Mouse (Mus musculus): ENCODE data around the gene Satb1. TPM values are rescaled to one million over a fixed set of nuclear protein-coding genes. Genes with fewer than 3 reads are reported as not detected.

Gene Satb1
- polyA plus RNA-seq, 1 experiment from 2014 or later = 32.0 TPM

- no peak for ATAC-seq (ENCODE audit: low FRiP score)
- 79% methylated on average over 9 of the region's 9 CpGs for WGBS
Observed at GRCm38 (mm10) chr17:51747204-51747603, 85.9 kb downstream of the Satb1 start.

GRCm38 (mm10) chr17:51742502-51742901 lies 90.6 kb downstream of the Satb1 start:
- Histone ChIP-seq H3K9me3 (ENCODE audit: control insufficient read depth, low read length) (no peaks in the 10 kb centered on the region), H3K4me1 (replicated peaks; ENCODE audit: control insufficient read depth, insufficient read depth, low read length) (no peaks in the 10 kb centered on the region), H3K9ac (ENCODE audit: low read depth, low read length) (no peak overlapping the region), H3K4me3 (ENCODE audit: low read depth, low read length) (no peak overlapping the region), H3K27ac (ENCODE audit: low read depth, low read length) (no peak overlapping the region), H3K27me3 (ENCODE audit: control insufficient read depth, insufficient read depth, low read length) (no peaks in the 10 kb centered on the region), H3K4me2 (replicated peaks; ENCODE audit: low read depth, low read length) (no peak overlapping the region), H3K36me3 (ENCODE audit: control insufficient read depth, insufficient read depth, low read length) (no peaks in the 10 kb centered on the region)
- no peak for DNase-seq (ENCODE audit: low spot score)
- ATAC-seq (ENCODE audit: low FRiP score) = no peak
- WGBS = 83% methylated on average over 10 of the region's 10 CpGs

More at GRCm38 (mm10) chr17:51747204-51747603, 85.9 kb downstream of the Satb1 start:
- Histone ChIP-seq H3K36me3 (ENCODE audit: control insufficient read depth, insufficient read depth, low read length) (no peaks in the 10 kb centered on the region), H3K9me3 (ENCODE audit: control insufficient read depth, low read length) (no peaks in the 10 kb centered on the region), H3K4me2 (replicated peaks; ENCODE audit: low read depth, low read length) (no peak overlapping the region), H3K4me3 (ENCODE audit: low read depth, low read length) (no peak overlapping the region), H3K27me3 (ENCODE audit: control insufficient read depth, insufficient read depth, low read length) (no peaks in the 10 kb centered on the region), H3K4me1 (replicated peaks; ENCODE audit: control insufficient read depth, insufficient read depth, low read length) (no peaks in the 10 kb centered on the region), H3K27ac (ENCODE audit: low read depth, low read length) (no peak overlapping the region), H3K9ac (ENCODE audit: low read depth, low read length) (no peak overlapping the region)
- DNase-seq (ENCODE audit: low spot score) = no peak

GRCm38 (mm10) chr17:51741126-51741525 lies 92.0 kb downstream of the Satb1 start:
- Histone ChIP-seq H3K27me3 (ENCODE audit: control insufficient read depth, insufficient read depth, low read length) (no peaks in the 10 kb centered on the region), H3K4me2 (replicated peaks; ENCODE audit: low read depth, low read length) (no peak overlapping the region), H3K4me1 (replicated peaks; ENCODE audit: control insufficient read depth, insufficient read depth, low read length) (no peaks in the 10 kb centered on the region), H3K9ac (ENCODE audit: low read depth, low read length) (no peak overlapping the region), H3K36me3 (ENCODE audit: control insufficient read depth, insufficient read depth, low read length) (no peaks in the 10 kb centered on the region), H3K27ac (ENCODE audit: low read depth, low read length) (no peak overlapping the region), H3K4me3 (ENCODE audit: low read depth, low read length) (no peak overlapping the region), H3K9me3 (ENCODE audit: control insufficient read depth, low read length) (no peaks in the 10 kb centered on the region)
- WGBS = 95% methylated on average over 10 of the region's 10 CpGs
- no peak for ATAC-seq (ENCODE audit: low FRiP score)
- DNase-seq (ENCODE audit: low spot score) = no peak

- DNase-seq (ENCODE audit: low spot score) (no peak), ATAC-seq (ENCODE audit: low FRiP score) (no peak)
- no peaks in the 10 kb centered on the region for H3K27me3 ChIP-seq (ENCODE audit: control insufficient read depth, insufficient read depth, low read length)
- no peak overlapping the region for H3K27ac ChIP-seq (ENCODE audit: low read depth, low read length)
- H3K36me3 ChIP-seq (ENCODE audit: control insufficient read depth, insufficient read depth, low read length) = no peaks in the 10 kb centered on the region
- H3K4me3 ChIP-seq (ENCODE audit: low read depth, low read length) = no peak overlapping the region
- no peak overlapping the region for H3K4me2 ChIP-seq (replicated peaks; ENCODE audit: low read depth, low read length)
- no peaks in the 10 kb centered on the region for H3K9me3 ChIP-seq (ENCODE audit: control insufficient read depth, low read length)
- H3K4me1 ChIP-seq (replicated peaks; ENCODE audit: control insufficient read depth, insufficient read depth, low read length) = no peaks in the 10 kb centered on the region
- H3K9ac ChIP-seq (ENCODE audit: low read depth, low read length) = no peak overlapping the region
- 80% methylated on average over 15 of the region's 15 CpGs for WGBS
Observed at GRCm38 (mm10) chr17:51740246-51740645, 92.8 kb downstream of the Satb1 start.

GRCm38 (mm10) chr17:51724486-51724885 lies 108.6 kb downstream of the Satb1 start:
- DNase-seq (ENCODE audit: low spot score) = no peak
- Histone ChIP-seq H3K9ac (ENCODE audit: low read depth, low read length) (no peak overlapping the region), H3K27me3 (ENCODE audit: control insufficient read depth, insufficient read depth, low read length) (no peaks in the 10 kb centered on the region), H3K4me1 (replicated peaks; ENCODE audit: control insufficient read depth, insufficient read depth, low read length) (no peaks in the 10 kb centered on the region), H3K9me3 (ENCODE audit: control insufficient read depth, low read length) (no peaks in the 10 kb centered on the region), H3K4me3 (ENCODE audit: low read depth, low read length) (no peak overlapping the region), H3K27ac (ENCODE audit: low read depth, low read length) (no peak overlapping the region), H3K4me2 (replicated peaks; ENCODE audit: low read depth, low read length) (no peak overlapping the region), H3K36me3 (ENCODE audit: control insufficient read depth, insufficient read depth, low read length) (no peaks in the 10 kb centered on the region)
- ATAC-seq (ENCODE audit: low FRiP score) = peak; percentile 59; the same call in 1 of the 2 replicates
- 55% methylated on average over 2 of the region's 2 CpGs for WGBS

- H3K27me3 ChIP-seq (ENCODE audit: control insufficient read depth, insufficient read depth, low read length) = no peaks in the 10 kb centered on the region
- H3K27ac ChIP-seq (ENCODE audit: low read depth, low read length) = no peak overlapping the region
- no peak overlapping the region for H3K4me2 ChIP-seq (replicated peaks; ENCODE audit: low read depth, low read length)
- no peak overlapping the region for H3K4me3 ChIP-seq (ENCODE audit: low read depth, low read length)
- H3K36me3 ChIP-seq (ENCODE audit: control insufficient read depth, insufficient read depth, low read length) = no peaks in the 10 kb centered on the region
- H3K9me3 ChIP-seq (ENCODE audit: control insufficient read depth, low read length) = no peaks in the 10 kb centered on the region
- DNase-seq (ENCODE audit: low spot score) (no peak), ATAC-seq (ENCODE audit: low FRiP score) (no peak)
- no peak overlapping the region for H3K9ac ChIP-seq (ENCODE audit: low read depth, low read length)
- WGBS = 72% methylated on average over 6 of the region's 6 CpGs
- no peaks in the 10 kb centered on the region for H3K4me1 ChIP-seq (replicated peaks; ENCODE audit: control insufficient read depth, insufficient read depth, low read length)
Observed at GRCm38 (mm10) chr17:51695711-51696110, 137.4 kb downstream of the Satb1 start.

GRCm38 (mm10) chr17:51695271-51695670 lies 137.8 kb downstream of the Satb1 start:
- H3K4me3 ChIP-seq (ENCODE audit: low read depth, low read length) = no peak overlapping the region
- ATAC-seq (ENCODE audit: low FRiP score) (no peak), DNase-seq (ENCODE audit: low spot score) (no peak)
- H3K4me2 ChIP-seq (replicated peaks; ENCODE audit: low read depth, low read length) = no peak overlapping the region
- H3K27me3 ChIP-seq (ENCODE audit: control insufficient read depth, insufficient read depth, low read length) = no peaks in the 10 kb centered on the region
- H3K9ac ChIP-seq (ENCODE audit: low read depth, low read length) = no peak overlapping the region
- H3K9me3 ChIP-seq (ENCODE audit: control insufficient read depth, low read length) = no peaks in the 10 kb centered on the region
- no peaks in the 10 kb centered on the region for H3K4me1 ChIP-seq (replicated peaks; ENCODE audit: control insufficient read depth, insufficient read depth, low read length)
- WGBS = 58% methylated on average over 2 of the region's 2 CpGs
- H3K36me3 ChIP-seq (ENCODE audit: control insufficient read depth, insufficient read depth, low read length) = no peaks in the 10 kb centered on the region
- no peak overlapping the region for H3K27ac ChIP-seq (ENCODE audit: low read depth, low read length)

GRCm38 (mm10) chr17:51690526-51690925 lies 142.6 kb downstream of the Satb1 start:
- no peak for ATAC-seq (ENCODE audit: low FRiP score)

GRCm38 (mm10) chr17:51687226-51687625 lies 145.9 kb downstream of the Satb1 start:
- no peak for ATAC-seq (ENCODE audit: low FRiP score)

More at GRCm38 (mm10) chr17:51690526-51690925, 142.6 kb downstream of the Satb1 start:
- 72% methylated on average over 2 of the region's 2 CpGs for WGBS
- Histone ChIP-seq H3K36me3 (ENCODE audit: control insufficient read depth, insufficient read depth, low read length) (no peaks in the 10 kb centered on the region), H3K4me3 (ENCODE audit: low read depth, low read length) (no peak overlapping the region), H3K27me3 (ENCODE audit: control insufficient read depth, insufficient read depth, low read length) (no peaks in the 10 kb centered on the region), H3K4me1 (replicated peaks; ENCODE audit: control insufficient read depth, insufficient read depth, low read length) (no peaks in the 10 kb centered on the region), H3K4me2 (replicated peaks; ENCODE audit: low read depth, low read length) (no peak overlapping the region), H3K9ac (ENCODE audit: low read depth, low read length) (no peak overlapping the region), H3K27ac (ENCODE audit: low read depth, low read length) (no peak overlapping the region), H3K9me3 (ENCODE audit: control insufficient read depth, low read length) (no peaks in the 10 kb centered on the region)
- no peak for DNase-seq (ENCODE audit: low spot score)

More at GRCm38 (mm10) chr17:51687226-51687625, 145.9 kb downstream of the Satb1 start:
- no peaks in the 10 kb centered on the region for H3K27me3 ChIP-seq (ENCODE audit: control insufficient read depth, insufficient read depth, low read length)
- H3K4me3 ChIP-seq (ENCODE audit: low read depth, low read length) = no peak overlapping the region
- no peak overlapping the region for H3K27ac ChIP-seq (ENCODE audit: low read depth, low read length)
- H3K9ac ChIP-seq (ENCODE audit: low read depth, low read length) = no peak overlapping the region
- DNase-seq (ENCODE audit: low spot score) = no peak
- H3K9me3 ChIP-seq (ENCODE audit: control insufficient read depth, low read length) = no peaks in the 10 kb centered on the region
- H3K4me1 ChIP-seq (replicated peaks; ENCODE audit: control insufficient read depth, insufficient read depth, low read length) = no peaks in the 10 kb centered on the region
- H3K4me2 ChIP-seq (replicated peaks; ENCODE audit: low read depth, low read length) = no peak overlapping the region
- WGBS = 93% methylated on average over 4 of the region's 4 CpGs
- H3K36me3 ChIP-seq (ENCODE audit: control insufficient read depth, insufficient read depth, low read length) = no peaks in the 10 kb centered on the region
